Mouse (Mus musculus) forebrain, embryonic 16.5 days (tissue): Measurements from ENCODE around the gene Yif1a. TPM values are rescaled to one million over a fixed set of nuclear protein-coding genes. Genes with fewer than 3 reads are reported as not detected.
A peak's percentile ranks its signal among the peaks of the same experiment; 100 is the strongest.

ENCODE experiments used
- ATAC-seq: fragments of 200-750 bp; cut with Nextera tagmentation; 2 replicates; pipeline ENCODE4 v1.8.0; 2017; ENCODE audit warnings: mild to moderate bottlenecking, moderate library complexity
- H3K27ac ChIP-seq: fragments of 300-500 bp; sonication (generic); 2 replicates; pipeline ENCODE4 v1.5.1; 2014; ENCODE audit warnings: low read length, control low read depth
- H3K27me3 ChIP-seq: fragments of 300-500 bp; sonication (generic); replicated peaks from 2 replicates; pipeline ENCODE4 v1.6.1; 2014; ENCODE audit warnings: low read length; ENCODE audit not compliant: control insufficient read depth, insufficient read depth
- H3K36me3 ChIP-seq: fragments of 300-500 bp; sonication (generic); 2 replicates; pipeline ENCODE4 v1.6.1; 2014; ENCODE audit not compliant: control insufficient read depth, insufficient read depth
- H3K4me1 ChIP-seq: fragments of 300-500 bp; sonication (generic); replicated peaks from 2 replicates; pipeline ENCODE4 v1.6.1; 2014; ENCODE audit warnings: low read length; ENCODE audit not compliant: control insufficient read depth, insufficient read depth
- H3K4me2 ChIP-seq: fragments of 300-500 bp; sonication (generic); 2 replicates; pipeline ENCODE4 v1.6.1; 2014; ENCODE audit warnings: mild to moderate bottlenecking, low read length, control low read depth
- H3K4me3 ChIP-seq: fragments of 300-500 bp; sonication (generic); replicated peaks from 2 replicates; pipeline ENCODE4 v1.5.1; 2014; ENCODE audit warnings: mild to moderate bottlenecking, low read length, control low read depth
- H3K9ac ChIP-seq: fragments of 300-500 bp; sonication (generic); replicated peaks from 2 replicates; pipeline ENCODE4 v1.6.1; 2014; ENCODE audit warnings: low read depth, low read length, control low read depth
- H3K9me3 ChIP-seq: fragments of 300-500 bp; sonication (generic); 2 replicates; pipeline ENCODE4 v1.6.1; 2016; ENCODE audit warnings: low read length; ENCODE audit not compliant: control insufficient read depth
- WGBS: fragments of 180-500 bp; shearing (Covaris S2); extraction: QIAGEN DNeasy Blood & Tissue Kit; methylation state at CpG from one replicate; pipeline ENCODE4 v1.1.7; 2014; 5-methylcytosine and 5-hydroxymethylcytosine counted together
- polyA plus RNA-seq: library from polyadenylated mRNA; unstranded; fragments of >200 nt; fragmentation: Nextera tagmentation; extraction: Ambion mirVana; gene quantifications from 2 replicates; pipeline ENCODE4 v1.2.1, GENCODE M21; 2015

Gene Yif1a
- polyA plus RNA-seq, 1 experiment from 2014 or later = 56.0 TPM

GRCm38 (mm10) chr19:5131237-5131636 lies 42.9 kb downstream of the Yif1a start:
- Histone ChIP-seq H3K36me3 (no peaks in the 10 kb centered on the region), H3K27ac (no peak overlapping the region), H3K9ac (no peak overlapping the region), H3K4me3 (no peak overlapping the region), H3K4me1 (no peaks in the 10 kb centered on the region), H3K9me3 (no peaks in the 10 kb centered on the region), H3K4me2 (no peak overlapping the region), H3K27me3 (no peaks in the 10 kb centered on the region)
- WGBS = 80% methylated on average over 4 of the region's 4 CpGs
- no peak for ATAC-seq

GRCm38 (mm10) chr19:5139640-5140039 lies 51.3 kb downstream of the Yif1a start:
- H3K27ac ChIP-seq = no peak overlapping the region
- H3K36me3 ChIP-seq = no peaks in the 10 kb centered on the region; the same call in 1 of the 2 replicates
- no peaks in the 10 kb centered on the region for H3K9me3 ChIP-seq
- no peaks in the 10 kb centered on the region for H3K4me1 ChIP-seq
- H3K9ac ChIP-seq = no peak overlapping the region
- WGBS = 0% methylated on average over 2 of the region's 2 CpGs
- ATAC-seq = peak; percentile 20; the same call in 1 of the 2 replicates
- H3K4me3 ChIP-seq = no peak overlapping the region
- H3K27me3 ChIP-seq = no peaks in the 10 kb centered on the region
- H3K4me2 ChIP-seq = no peak overlapping the region

Other genes with a start within 250 kb of the Yif1a start
- 34.7 and 38.6 TPM in 2 replicates for gene Ccs, start 249.2 kb upstream of the Yif1a start, polyA plus RNA-seq
- gene Ccdc87, start 249.2 kb upstream of the Yif1a start, polyA plus RNA-seq = 0.61 and 0.62 TPM in 2 replicates
- 59.2 and 73.6 TPM in 2 replicates for gene Ctsf, start 233.4 kb upstream of the Yif1a start, polyA plus RNA-seq
- gene Actn3, start 210.6 kb upstream of the Yif1a start, polyA plus RNA-seq = 0.86 and 0.94 TPM in 2 replicates
- 22.8 and 26.8 TPM in 2 replicates for gene Zdhhc24, start 209.9 kb upstream of the Yif1a start, polyA plus RNA-seq
- 8.5 and 10.1 TPM in 2 replicates for gene Bbs1, start 181.9 kb upstream of the Yif1a start, polyA plus RNA-seq
- 95.9 and 106 TPM in 2 replicates for gene Dpp3, start 160.3 kb upstream of the Yif1a start, polyA plus RNA-seq
- gene Peli3, start 145.4 kb upstream of the Yif1a start, polyA plus RNA-seq = 12.0 and 16.5 TPM in 2 replicates
- 106 and 116 TPM in 2 replicates for gene Mrpl11, start 126.4 kb upstream of the Yif1a start, polyA plus RNA-seq
- 0.21 and 0.71 TPM in 2 replicates for gene Npas4, start 98.2 kb upstream of the Yif1a start, polyA plus RNA-seq
- 11.2 and 13.4 TPM in 2 replicates for gene Slc29a2, start 64.7 kb upstream of the Yif1a start, polyA plus RNA-seq
- 58.2 and 62.5 TPM in 2 replicates for gene B4gat1, start 49.7 kb upstream of the Yif1a start, polyA plus RNA-seq
- gene AC124502.3, start 49.6 kb upstream of the Yif1a start, polyA plus RNA-seq = 2.1 and 2.9 TPM in 2 replicates
- gene Brms1, start 47.2 kb upstream of the Yif1a start, polyA plus RNA-seq = 50.2 and 51.2 TPM in 2 replicates
- 1.3 and 1.9 TPM in 2 replicates for gene Rin1, start 38.1 kb upstream of the Yif1a start, polyA plus RNA-seq
- gene Cd248, start 20.5 kb upstream of the Yif1a start, polyA plus RNA-seq = 11.9 and 14.3 TPM in 2 replicates
- 8.0 and 15.8 TPM in 2 replicates for gene Tmem151a, start 3.0 kb upstream of the Yif1a start, polyA plus RNA-seq
- gene Cnih2, start 10.0 kb downstream of the Yif1a start, polyA plus RNA-seq = 297 and 347 TPM in 2 replicates
- 239 and 241 TPM in 2 replicates for gene Rab1b, start 18.5 kb downstream of the Yif1a start, polyA plus RNA-seq
- 48.1 and 55.5 TPM in 2 replicates for gene Klc2, start 30.0 kb downstream of the Yif1a start, polyA plus RNA-seq
- gene Pacs1, start 184.6 kb downstream of the Yif1a start, polyA plus RNA-seq = 38.0 and 39.1 TPM in 2 replicates
- gene Sf3b2, start 206.9 kb downstream of the Yif1a start, polyA plus RNA-seq = 347 and 373 TPM in 2 replicates
- 36.3 and 40.5 TPM in 2 replicates for gene Gal3st3, start 209.8 kb downstream of the Yif1a start, polyA plus RNA-seq
- not detected in 2 replicates for gene Catsper1, start 247.2 kb downstream of the Yif1a start, polyA plus RNA-seq